Mouse (Mus musculus): ENCODE measurements around the gene Gdpd5.

DNA sequence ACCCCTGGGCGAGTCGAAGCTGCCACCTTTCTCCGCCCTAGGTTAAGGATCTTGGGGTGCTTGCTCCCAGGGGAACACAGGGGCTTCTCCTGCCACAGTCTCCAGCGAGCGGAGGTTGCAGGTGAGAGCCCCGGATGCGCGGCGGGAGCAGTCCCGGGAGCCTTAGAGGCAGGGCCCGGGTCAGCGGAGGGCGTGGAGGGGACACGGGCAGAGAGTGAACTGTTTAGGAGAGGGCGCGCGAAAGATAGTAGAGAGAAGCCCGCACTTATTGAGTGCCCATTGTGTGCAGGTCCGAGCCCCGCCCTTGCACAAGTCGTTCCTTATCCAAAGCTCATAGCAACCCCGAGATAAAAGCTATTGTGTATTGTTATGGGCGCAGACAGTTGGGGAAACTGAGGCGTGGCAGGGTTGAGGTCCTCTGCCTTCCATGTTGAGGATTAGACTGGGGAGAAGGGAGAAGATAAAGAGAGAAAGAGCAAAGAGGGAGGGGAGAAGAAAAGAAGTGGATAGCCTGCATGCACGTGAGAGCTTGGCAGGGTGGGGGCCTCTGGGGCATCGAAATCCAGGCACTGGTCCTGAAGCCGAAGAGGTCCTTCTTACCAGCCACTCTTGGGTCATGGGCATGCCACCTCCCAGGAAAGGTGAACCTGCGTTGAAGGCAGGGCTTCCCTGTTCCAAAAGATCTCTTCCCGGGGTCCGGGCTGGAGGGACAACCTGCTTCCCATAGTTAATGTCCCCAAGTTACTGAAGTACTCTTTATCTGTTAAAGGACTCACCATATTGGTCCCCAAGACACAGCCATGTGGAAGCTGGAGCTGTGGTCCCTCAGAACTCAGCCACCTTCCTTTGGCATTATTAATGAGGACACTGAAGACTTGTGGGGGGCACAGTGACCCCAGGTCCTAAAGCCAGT is 1.1 kb downstream of the Gdpd5 start:
- no peak for TF ChIP-seq TAL1 (conservative IDR thresholded peaks at IDR 0.05; ENCODE audit: low read depth, low read length)
- no peak for TF ChIP-seq CTCF (IDR thresholded peaks at IDR 0.05; ENCODE audit: low read depth, low read length)
- no peak for TF ChIP-seq GATA1 (IDR thresholded peaks at IDR 0.05; ENCODE audit: borderline replicate concordance, low read length)
